Mouse (Mus musculus) myocyte (in vitro differentiated cells): Measurements from ENCODE around the gene Uvrag. TPM values are rescaled to one million over a fixed set of nuclear protein-coding genes. Genes with fewer than 3 reads are reported as not detected.

Experiments used
- H3K27me3 ChIP-seq: one replicate; pipeline ENCODE4 v1.6.1; 2011; ENCODE audit not compliant: control insufficient read depth, insufficient read depth, insufficient read length
- H3K36me3 ChIP-seq: one replicate; pipeline ENCODE4 v1.6.1; 2011; ENCODE audit not compliant: control insufficient read depth, insufficient read depth
- H3K4me2 ChIP-seq: one replicate; pipeline ENCODE4 v1.6.1; 2011; ENCODE audit warnings: low read depth, control low read depth
- H3K4me3 ChIP-seq: one replicate; pipeline ENCODE4 v1.5.1; 2011; ENCODE audit warnings: mild to moderate bottlenecking, control low read depth, moderate library complexity
- H3K79me2 ChIP-seq: one replicate; pipeline ENCODE4 v1.6.1; 2011; ENCODE audit not compliant: control insufficient read depth, insufficient read depth
- H3ac ChIP-seq: one replicate; pipeline ENCODE4 v1.6.1; 2011; ENCODE audit not compliant: control insufficient read depth, insufficient read length
- CEBPB ChIP-seq: IDR thresholded peaks from 2 replicates; pipeline ENCODE4 v1.6.1; 2011; ENCODE audit warnings: mild to moderate bottlenecking, moderate library complexity; ENCODE audit not compliant: poor library complexity, insufficient read depth, severe bottlenecking
- E2F4 ChIP-seq: IDR thresholded peaks from one replicate; pipeline ENCODE4 v1.6.1; 2011; ENCODE audit warnings: mild to moderate bottlenecking, control low read depth, moderate library complexity; ENCODE audit not compliant: insufficient read depth
- MAX ChIP-seq: IDR thresholded peaks from one replicate; pipeline ENCODE4 v1.6.1; 2011; ENCODE audit warnings: low read depth, mild to moderate bottlenecking, control low read depth
- MYOD1 ChIP-seq, 3 experiments: IDR thresholded peaks; one replicate each; pipeline ENCODE4 v1.6.1; 2011; ENCODE audit warnings: control low read depth in 2 of 3, low read depth in 2 of 3, mild to moderate bottlenecking in 2 of 3, moderate library complexity in 1 of 3; ENCODE audit not compliant: insufficient read length in 2 of 3, control insufficient read depth in 1 of 3
- MYOG ChIP-seq, 3 experiments: IDR thresholded peaks; one replicate each; pipeline ENCODE4 v1.6.1; 2011; ENCODE audit warnings: control low read depth in 2 of 3, low read depth in 2 of 3, mild to moderate bottlenecking in 2 of 3; ENCODE audit not compliant: insufficient read length in 2 of 3, control insufficient read depth in 1 of 3, insufficient read depth in 1 of 3
- POLR2A ChIP-seq: IDR thresholded peaks from one replicate; pipeline ENCODE4 v1.6.1; 2011; ENCODE audit warnings: low read depth, mild to moderate bottlenecking, control low read depth, moderate library complexity; ENCODE audit not compliant: insufficient read length
- POLR2AphosphoS2 ChIP-seq: IDR thresholded peaks from one replicate; pipeline ENCODE4 v1.6.1; 2011; ENCODE audit warnings: low read depth, control low read depth; ENCODE audit not compliant: insufficient read length
- REST ChIP-seq: IDR thresholded peaks from one replicate; pipeline ENCODE4 v1.6.1; 2011; ENCODE audit warnings: mild to moderate bottlenecking, control low read depth, moderate library complexity; ENCODE audit not compliant: insufficient read depth, insufficient read length
- SRF ChIP-seq: IDR thresholded peaks from one replicate; pipeline ENCODE4 v1.6.1; 2011; ENCODE audit warnings: low read depth; ENCODE audit not compliant: control insufficient read depth, insufficient read length
- TCF12 ChIP-seq: IDR thresholded peaks from one replicate; pipeline ENCODE4 v1.6.1; 2011; ENCODE audit warnings: mild to moderate bottlenecking, control low read depth; ENCODE audit not compliant: poor library complexity, insufficient read depth, severe bottlenecking
- TCF3 ChIP-seq: IDR thresholded peaks from one replicate; pipeline ENCODE4 v1.6.1; 2011; ENCODE audit warnings: low read depth, control low read depth; ENCODE audit not compliant: insufficient read length
- USF1 ChIP-seq: IDR thresholded peaks from one replicate; pipeline ENCODE4 v1.6.1; 2011; ENCODE audit warnings: low read depth, mild to moderate bottlenecking, control low read depth, moderate library complexity
- polyA plus RNA-seq: library from polyadenylated mRNA; unstranded; fragments of >200 nt; fragmentation: generic; extraction: Trizol; gene quantifications from one replicate; pipeline ENCODE4 v1.2.1, GENCODE M21; 2012; ENCODE audit warnings: missing spikeins

Gene Uvrag
- polyA plus RNA-seq, 1 experiment: 9.0 TPM

DNA sequence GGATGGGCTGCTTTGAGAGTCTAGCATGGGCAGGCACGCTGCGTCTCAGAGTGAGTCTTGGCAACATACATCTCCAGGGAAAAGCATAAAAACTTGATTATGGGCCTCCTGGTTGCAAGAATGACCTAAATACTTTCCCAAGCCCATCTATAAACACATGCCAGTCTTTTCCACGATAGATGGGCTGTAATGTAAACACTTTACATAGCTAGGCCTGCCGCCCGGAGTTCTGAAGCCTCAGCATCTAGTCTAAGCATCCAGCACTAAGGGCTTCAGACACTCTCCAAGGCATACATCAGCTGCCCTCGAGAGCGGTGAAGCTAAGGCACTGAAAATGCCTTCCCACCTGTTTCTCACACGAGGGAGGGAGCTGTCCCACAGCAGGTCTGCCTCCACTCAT lies 229.7 kb downstream of the Uvrag start:
- Histone ChIP-seq H3K27me3 (no peaks in the 10 kb centered on the region), H3K79me2 (no peaks in the 10 kb centered on the region)
- TF ChIP-seq MYOG (IDR thresholded peaks at IDR 0.05; ENCODE audit: control insufficient read depth in 1 of 3, insufficient read depth in 1 of 3, insufficient read length in 2 of 3, low read depth in 2 of 3) (no peak), POLR2AphosphoS2 (no peak), MAX (no peak), USF1 (no peak), SRF (no peak), REST (no peak), CEBPB (no peak), POLR2A (no peak), TCF3 (no peak), E2F4 (no peak), TCF12 (no peak), MYOD1 (IDR thresholded peaks at IDR 0.05; ENCODE audit: control insufficient read depth in 1 of 3, insufficient read length in 2 of 3, low read depth in 2 of 3) (no peak)

DNA sequence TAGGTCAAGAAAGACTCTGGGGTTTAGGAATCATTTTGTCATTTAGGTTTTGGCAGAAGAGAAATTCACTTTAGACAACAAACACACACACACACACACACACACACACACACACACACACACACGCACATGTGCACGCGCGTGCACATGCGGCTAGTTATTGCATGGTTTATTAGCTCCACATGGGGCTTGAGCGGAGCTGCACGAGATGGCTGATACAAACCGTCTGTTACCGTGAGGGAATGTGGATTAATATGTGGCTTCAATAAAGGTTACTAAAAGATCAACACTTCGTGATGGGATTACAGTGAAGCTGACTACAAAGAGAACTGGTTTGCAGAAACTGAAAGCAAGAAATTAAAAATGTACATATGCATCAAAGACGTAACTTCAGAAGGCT lies 230.2 kb downstream of the Uvrag start:
- Histone ChIP-seq H3ac (no peak overlapping the region), H3K4me2 (no peak overlapping the region), H3K36me3 (no peaks in the 10 kb centered on the region), H3K4me3 (no peak overlapping the region), H3K79me2 (no peaks in the 10 kb centered on the region), H3K27me3 (no peaks in the 10 kb centered on the region)
- TF ChIP-seq E2F4 (no peak), POLR2A (no peak), POLR2AphosphoS2 (no peak), TCF3 (no peak), USF1 (no peak), MAX (no peak), REST (no peak), MYOD1 (IDR thresholded peaks at IDR 0.05; ENCODE audit: control insufficient read depth in 1 of 3, insufficient read length in 2 of 3, low read depth in 2 of 3) (no peak), TCF12 (no peak), MYOG (IDR thresholded peaks at IDR 0.05; ENCODE audit: control insufficient read depth in 1 of 3, insufficient read depth in 1 of 3, insufficient read length in 2 of 3, low read depth in 2 of 3) (no peak), CEBPB (no peak)

More for the DNA sequence above, 229.7 kb downstream of the Uvrag start:
- H3ac ChIP-seq: no peak overlapping the region
- no peak overlapping the region for H3K4me2 ChIP-seq
- H3K36me3 ChIP-seq: no peaks in the 10 kb centered on the region
- no peak overlapping the region for H3K4me3 ChIP-seq

DNA sequence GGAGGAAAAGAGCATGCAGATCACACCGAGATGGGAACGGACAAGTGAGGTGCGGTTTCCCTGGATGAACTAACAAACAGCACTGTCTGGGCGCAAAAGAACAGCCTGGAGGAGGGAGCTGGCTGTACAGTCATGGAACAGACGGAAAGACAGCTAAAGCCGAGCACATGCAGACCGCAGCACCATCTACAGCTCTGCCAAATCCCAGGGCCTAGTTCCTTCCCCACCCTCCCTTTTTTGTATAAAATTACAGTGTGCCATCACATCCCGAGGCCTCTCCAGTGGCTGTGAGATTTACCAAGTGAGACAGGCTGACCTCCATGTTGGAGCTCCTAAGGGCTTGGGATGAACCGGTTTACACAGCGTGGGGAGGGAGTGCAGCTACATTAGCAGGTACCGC lies 230.8 kb downstream of the Uvrag start:
- Histone ChIP-seq H3K4me2 (no peak overlapping the region), H3K27me3 (no peaks in the 10 kb centered on the region), H3K36me3 (no peaks in the 10 kb centered on the region), H3ac (no peak overlapping the region), H3K79me2 (no peaks in the 10 kb centered on the region), H3K4me3 (no peak overlapping the region)
- no peak for TF ChIP-seq POLR2A

DNA sequence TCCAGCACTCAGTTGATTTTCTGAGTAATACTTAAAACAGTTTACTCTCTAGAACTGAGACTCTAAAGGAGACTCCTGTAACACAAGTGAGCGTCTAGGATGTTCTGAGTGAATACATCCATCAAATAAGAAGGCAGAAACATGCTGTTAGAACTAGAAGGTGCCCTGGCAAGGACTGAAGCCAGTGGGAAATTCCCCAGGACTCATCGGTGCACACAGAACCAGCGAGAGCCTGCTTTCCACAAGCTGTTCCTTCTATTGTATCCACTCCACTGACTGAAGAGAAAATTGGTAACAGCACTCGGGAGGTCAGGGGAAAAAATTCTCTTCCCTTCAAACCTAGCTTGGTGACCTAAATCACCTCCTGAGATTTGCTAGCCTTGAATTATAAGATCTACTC lies 233.5 kb downstream of the Uvrag start:
- Histone ChIP-seq H3K36me3 (no peaks in the 10 kb centered on the region), H3K4me2 (no peak overlapping the region)
- no peak for TF ChIP-seq USF1
- no peak for TF ChIP-seq TCF3

DNA sequence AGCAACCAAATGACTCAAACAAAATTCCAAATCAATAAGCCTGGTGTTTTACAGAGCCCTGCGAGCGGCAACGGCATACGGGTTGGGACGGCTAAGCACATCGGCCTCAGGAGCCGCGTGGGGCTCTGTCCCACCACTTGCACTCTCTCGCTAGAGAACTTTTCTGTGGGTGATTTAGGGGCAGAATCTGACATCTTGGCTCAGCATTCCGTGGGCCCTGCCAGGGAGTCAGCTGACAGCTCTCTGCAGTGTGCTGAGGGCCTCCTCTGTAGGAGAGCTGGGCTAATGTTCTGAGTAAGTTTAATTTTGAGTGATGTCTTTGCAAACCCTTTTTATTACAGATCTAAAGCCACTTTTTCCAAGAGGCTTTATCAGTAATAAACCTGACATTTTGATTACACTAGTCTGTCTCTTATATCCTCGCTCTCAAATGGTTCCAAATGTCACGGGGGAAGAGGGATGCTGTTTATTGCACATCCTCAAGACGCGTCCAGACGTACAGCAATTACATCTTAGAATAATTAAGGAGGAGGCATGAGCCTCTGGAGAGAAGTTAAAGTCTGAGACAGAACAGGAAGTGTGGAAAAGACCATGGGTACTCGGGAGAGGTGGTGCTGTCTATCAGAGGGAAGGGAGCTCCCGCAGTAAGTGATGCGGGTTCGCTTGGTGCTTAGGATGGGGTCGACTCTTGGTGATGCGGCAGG lies 236.1 kb downstream of the Uvrag start:
- Histone ChIP-seq H3K4me3 (no peak overlapping the region), H3K4me2 (no peak overlapping the region), H3K36me3 (no peaks in the 10 kb centered on the region), H3ac (no peak overlapping the region), H3K79me2 (no peaks in the 10 kb centered on the region), H3K27me3 (no peaks in the 10 kb centered on the region)
- TF ChIP-seq CEBPB (no peak), POLR2A (no peak), POLR2AphosphoS2 (no peak)

More for the DNA sequence above, 233.5 kb downstream of the Uvrag start:
- no peak overlapping the region for H3K4me3 ChIP-seq
- H3ac ChIP-seq: no peak overlapping the region
- H3K27me3 ChIP-seq: no peaks in the 10 kb centered on the region
- H3K79me2 ChIP-seq: no peaks in the 10 kb centered on the region

DNA sequence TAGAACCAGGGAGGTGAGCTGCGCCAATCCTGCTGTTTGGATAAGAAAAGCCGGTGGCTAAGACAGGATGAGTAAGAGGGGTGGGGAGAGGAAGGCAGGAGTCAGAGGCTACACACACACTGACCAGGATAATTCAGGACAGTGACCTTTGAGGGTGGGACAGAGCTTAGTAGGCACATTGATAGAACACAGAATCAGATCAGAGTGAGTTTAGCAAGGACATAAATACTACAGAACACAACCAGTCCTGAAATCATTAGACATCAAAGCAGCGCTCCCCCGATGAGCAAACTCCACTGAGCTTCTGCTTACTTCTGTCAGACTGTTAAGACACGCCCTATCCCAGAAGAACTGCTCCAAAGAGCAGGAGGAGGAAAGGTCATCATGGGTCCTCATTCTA lies 237.1 kb downstream of the Uvrag start:
- Histone ChIP-seq H3K36me3 (no peaks in the 10 kb centered on the region), H3ac (no peak overlapping the region), H3K4me2 (no peak overlapping the region), H3K4me3 (no peak overlapping the region), H3K79me2 (no peaks in the 10 kb centered on the region), H3K27me3 (no peaks in the 10 kb centered on the region)
- TF ChIP-seq MAX (no peak), MYOG (IDR thresholded peaks at IDR 0.05; ENCODE audit: control insufficient read depth in 1 of 3, insufficient read depth in 1 of 3, insufficient read length in 2 of 3, low read depth in 2 of 3) (no peak), MYOD1 (IDR thresholded peaks at IDR 0.05; ENCODE audit: control insufficient read depth in 1 of 3, insufficient read length in 2 of 3, low read depth in 2 of 3) (no peak), POLR2A (no peak), TCF3 (no peak), REST (no peak), TCF12 (no peak), SRF (no peak), POLR2AphosphoS2 (no peak), USF1 (no peak), CEBPB (no peak)
